Mouse (Mus musculus): ENCODE results near the gene Cxcl2. TPM values are rescaled to one million over a fixed set of nuclear protein-coding genes. Genes with fewer than 3 reads are reported as not detected.

Gene Cxcl2
- total and polyA plus RNA-seq, 3 experiments = 0.21 to 0.47 TPM; not detected in 1

DNA sequence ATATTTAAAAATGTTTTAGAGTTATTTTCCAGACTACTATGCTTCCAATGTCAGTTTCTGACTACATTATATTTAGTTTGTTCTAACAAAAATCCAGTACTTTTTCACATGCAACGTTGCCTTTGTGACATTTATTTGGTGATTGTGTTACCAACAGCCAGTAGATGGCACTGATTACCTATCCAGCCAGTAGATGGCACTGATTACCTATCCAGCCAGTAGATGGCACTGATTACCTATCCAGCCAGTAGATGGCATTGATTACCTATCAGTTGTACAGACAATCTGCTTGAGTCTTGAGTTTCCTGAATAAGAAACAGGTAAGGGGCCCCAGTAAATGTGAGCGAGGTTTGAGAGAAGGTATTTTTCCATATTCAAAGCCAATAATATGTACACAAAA lies 47.8 kb downstream of the Cxcl2 start:
- in situ Hi-C loops (cut with MboI; ENCODE audit: low pct_ligation_motif_present, low pct_unique_long_range_greater_than_20kb, low sequenced_read_pairs) = no loop called here
- Histone ChIP-seq H3K9ac (ENCODE audit: insufficient read depth, low read depth) (no peak overlapping the region), H3K4me2 (ENCODE audit: insufficient read depth, low read depth, poor library complexity, severe bottlenecking) (no peak overlapping the region), H3K79me2 (replicated peaks; ENCODE audit: control insufficient read depth, extremely low read depth, insufficient read depth, poor library complexity, severe bottlenecking) (no peaks in the 10 kb centered on the region), H3K36me3 (replicated peaks in 1 of 2; ENCODE audit: control insufficient read depth in 1 of 2, insufficient read depth in 1 of 2, low read length in 1 of 2) (no peaks in the 10 kb centered on the region), H3K27me3 (replicated peaks) (no peaks in the 10 kb centered on the region), H3K4me3 (replicated peaks in 1 of 3; ENCODE audit: low read depth in 2 of 3, low read length in 2 of 3, poor library complexity in 1 of 3) (no peak overlapping the region), H3K27ac (ENCODE audit: insufficient read depth, low read depth) (no peak overlapping the region), H3K4me1 (ENCODE audit: control insufficient read depth in 1 of 2, insufficient read depth in 2 of 2) (no peaks in the 10 kb centered on the region), H3K9me3 (replicated peaks; ENCODE audit: low read length) (no peaks in the 10 kb centered on the region)
- dilution Hi-C loops (cut with MboI; ENCODE audit: extremely low pct_ligation_motif_present, extremely low pct_unique_long_range_greater_than_20kb, low sequenced_read_pairs) = no loop called here
- no peak for DNase-seq (ENCODE audit: extremely low read depth)
- TF ChIP-seq HCFC1 (IDR thresholded peaks at IDR 0.05; ENCODE audit: low read depth, low read length) (no peak), CTCF (conservative IDR thresholded peaks at IDR 0.05 in 1 of 2, IDR thresholded peaks at IDR 0.05 in 1 of 2; ENCODE audit: low read depth in 2 of 2, low read length in 2 of 2) (peak; percentile 35 to 99), ETS1 (conservative IDR thresholded peaks at IDR 0.05; ENCODE audit: low read depth, low read length) (no peak), ZKSCAN1 (IDR thresholded peaks at IDR 0.05; ENCODE audit: borderline replicate concordance, low read depth, low read length) (no peak), UBTF (IDR thresholded peaks at IDR 0.05; ENCODE audit: low read depth, low read length) (no peak), GABPA (IDR thresholded peaks at IDR 0.05; ENCODE audit: insufficient replicate concordance, low read depth, low read length) (no peak), EP300 (IDR thresholded peaks at IDR 0.05; ENCODE audit: low read length) (no peak), NELFE (IDR thresholded peaks at IDR 0.05; ENCODE audit: low read depth, low read length) (peak; percentile 66; the same call in 1 of the 2 replicates), MAFK (IDR thresholded peaks at IDR 0.05; ENCODE audit: insufficient replicate concordance, low read length) (no peak), NRF1 (IDR thresholded peaks at IDR 0.05; ENCODE audit: low read depth, low read length) (no peak), SIN3A (IDR thresholded peaks at IDR 0.05; ENCODE audit: low read length) (no peak), CHD1 (IDR thresholded peaks at IDR 0.05; ENCODE audit: low read depth, low read length) (no peak), RAD21 (IDR thresholded peaks at IDR 0.05; ENCODE audit: low read depth, low read length) (peak; percentile 83), JUND (conservative IDR thresholded peaks at IDR 0.05; ENCODE audit: low read depth, low read length) (peak; percentile 20; the same call in 1 of the 2 replicates), MXI1 (IDR thresholded peaks at IDR 0.05; ENCODE audit: low read depth, low read length) (no peak), RCOR1 (conservative IDR thresholded peaks at IDR 0.05; ENCODE audit: low read depth, low read length) (no peak), PAX5 (IDR thresholded peaks at IDR 0.05; ENCODE audit: low read length) (no peak), TBP (conservative IDR thresholded peaks at IDR 0.05; ENCODE audit: low read depth, low read length) (0 out of 2 replicates have a peak, but pooled peaks have one; percentile 18), POLR2AphosphoS2 (IDR thresholded peaks at IDR 0.05; ENCODE audit: low read depth, low read length) (no peak), MAX (IDR thresholded peaks at IDR 0.05; ENCODE audit: low read length) (no peak), POLR2A (IDR thresholded peaks at IDR 0.05; ENCODE audit: low read depth, low read length) (no peak), CHD2 (IDR thresholded peaks at IDR 0.05; ENCODE audit: low read length) (no peak), MAZ (IDR thresholded peaks at IDR 0.05; ENCODE audit: low read depth, low read length) (no peak), JUN (IDR thresholded peaks at IDR 0.05; ENCODE audit: insufficient read depth, low read depth, low read length) (no peak), ELF1 (IDR thresholded peaks at IDR 0.05; ENCODE audit: low read depth, low read length) (no peak), ZC3H11A (IDR thresholded peaks at IDR 0.05; ENCODE audit: low read depth, low read length) (no peak), MEF2A (IDR thresholded peaks at IDR 0.05; ENCODE audit: borderline replicate concordance, low read depth, low read length) (no peak), IRF4 (IDR thresholded peaks at IDR 0.05; ENCODE audit: low read depth, low read length) (no peak), MYC (IDR thresholded peaks at IDR 0.05; ENCODE audit: low read depth, low read length) (no peak), SMC3 (IDR thresholded peaks at IDR 0.05; ENCODE audit: low read depth, low read length) (peak; percentile 74), USF1 (IDR thresholded peaks at IDR 0.05; ENCODE audit: low read depth, low read length) (no peak)

Measured in CH12.LX (cell line).